Mouse (Mus musculus): ENCODE results near the gene Cep78.

DNA sequence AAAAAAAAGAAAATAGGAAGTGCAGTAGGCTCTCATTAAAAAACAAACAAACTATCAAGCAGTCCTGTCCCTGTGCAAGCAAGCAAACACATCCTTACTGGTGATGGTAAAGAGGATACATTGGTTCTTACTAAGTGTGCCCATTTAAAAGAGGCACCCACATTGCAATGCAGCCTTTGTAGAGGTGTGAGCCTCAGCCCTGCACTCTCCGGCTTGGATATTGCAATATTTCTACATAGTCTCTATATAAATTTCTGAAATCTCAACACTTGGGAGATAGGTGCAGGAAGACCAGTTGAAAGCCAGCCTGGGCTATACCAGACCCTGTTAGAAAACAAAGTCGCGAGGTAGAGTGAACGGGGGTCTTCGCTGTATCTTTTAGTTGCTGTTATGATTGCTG lies 41.5 kb upstream of the Cep78 start:
- TF ChIP-seq CTCF (conservative IDR thresholded peaks at IDR 0.05; ENCODE audit: low read length) (no peak), POU5F1 (IDR thresholded peaks at IDR 0.05; ENCODE audit: borderline replicate concordance, low read length) (no peak), NANOG (IDR thresholded peaks at IDR 0.05; ENCODE audit: borderline replicate concordance, low read length) (no peak)
